Mouse (Mus musculus) neutrophil, adult 83 days (primary cell): ENCODE results near the gene Dpp9. TPM values are rescaled to one million over a fixed set of nuclear protein-coding genes. Genes with fewer than 3 reads are reported as not detected.

Experiments
- total RNA-seq, 2 experiments: library from RNA; stranded (reverse); gene quantifications; one replicate each; pipeline ENCODE4 v1.2.4; 2023

Dpp9 gene
- 10 to 100 TPM; 34.8 to 38.4 TPM for total RNA-seq

GRCm38 (mm10) chr17:56218377-56219191 lies at the start of gene Dpp9:
Dpp9 (minus strand) TSS chr17:56218905.

GRCm38 (mm10) chr17:56256239-56256881 lies 37.7 kb upstream of the Dpp9 start, which contains the start of gene Fem1a:
Fem1a (plus strand) TSS chr17:56256810.

GRCm38 (mm10) chr17:56183658-56184103 lies 35.0 kb downstream of the Dpp9 start, which contains the start of gene Mydgf:
Mydgf (minus strand) TSS chr17:56183920.

GRCm38 (mm10) chr17:56162231-56162774 lies 56.4 kb downstream of the Dpp9 start, which contains the start of gene Tnfaip8l1:
Tnfaip8l1 (plus strand) TSS chr17:56162477.

GRCm38 (mm10) chr17:56139858-56140595 lies 78.7 kb downstream of the Dpp9 start, which contains the start of gene Sema6b:
Sema6b (minus strand) TSS chr17:56140343.

Other genes starting within 250 kb of the Dpp9 start
- gene Shd, start 248.4 kb downstream of the Dpp9 start, total RNA-seq = 1 to 10 TPM in 1 of 2 experiments, under 1 TPM in 1; 0.94 to 1.2 TPM
- not detected for gene Fsd1, start 232.4 kb downstream of the Dpp9 start, total RNA-seq
- gene Stap2, start 213.3 kb downstream of the Dpp9 start, total RNA-seq = 1 to 10 TPM; 1.2 to 1.4 TPM
- 10 to 100 TPM; 33.3 to 34.0 TPM for gene Mpnd, start 213.2 kb downstream of the Dpp9 start, total RNA-seq
- gene Sh3gl1, start 182.3 kb downstream of the Dpp9 start, total RNA-seq = 10 to 100 TPM; 56.9 to 59.5 TPM
- gene Chaf1a, start 178.5 kb downstream of the Dpp9 start, total RNA-seq = 10 to 100 TPM; 20.0 to 29.1 TPM
- gene Ubxn6, start 143.9 kb downstream of the Dpp9 start, total RNA-seq = 10 to 100 TPM; 24.1 to 29.2 TPM
- 10 to 100 TPM; 49.3 to 54.5 TPM for gene Hdgfl2, start 139.3 kb downstream of the Dpp9 start, total RNA-seq
- gene Plin4, start 109.1 kb downstream of the Dpp9 start, total RNA-seq = under 1 TPM; 0.28 to 0.49 TPM
- 1 to 10 TPM in 1 of 2 experiments, under 1 TPM in 1; 0.94 to 1.9 TPM for gene Plin5, start 101.3 kb downstream of the Dpp9 start, total RNA-seq
- 100 to 1,000 TPM; 184 to 229 TPM for gene Lrg1, start 96.9 kb downstream of the Dpp9 start, total RNA-seq
- 1 to 10 TPM; 5.7 to 5.8 TPM for gene Sema6b, start 78.6 kb downstream of the Dpp9 start, total RNA-seq
- 1 to 10 TPM; 2.2 to 2.3 TPM for gene Tnfaip8l1, start 56.4 kb downstream of the Dpp9 start, total RNA-seq
- 10 to 100 TPM; 30.2 to 32.1 TPM for gene Mydgf, start 35.0 kb downstream of the Dpp9 start, total RNA-seq
- gene Fem1a, start 37.9 kb upstream of the Dpp9 start, total RNA-seq = 10 to 100 TPM; 13.9 to 14.6 TPM
- 10 to 100 TPM; 12.9 to 13.2 TPM for gene Ticam1, start 57.9 kb upstream of the Dpp9 start, total RNA-seq
- 10 to 100 TPM; 44.9 to 47.3 TPM for gene Plin3, start 74.0 kb upstream of the Dpp9 start, total RNA-seq
- gene Arrdc5, start 81.4 kb upstream of the Dpp9 start, total RNA-seq = not detected
- gene Uhrf1, start 84.4 kb upstream of the Dpp9 start, total RNA-seq = 100 to 1,000 TPM in 1 of 2 experiments, 10 to 100 TPM in 1; 87.5 to 111 TPM
- gene Kdm4b, start 107.2 kb upstream of the Dpp9 start, total RNA-seq = 10 to 100 TPM; 19.0 to 22.6 TPM